Mouse (Mus musculus): ENCODE measurements around the gene Pramel6.

DNA sequence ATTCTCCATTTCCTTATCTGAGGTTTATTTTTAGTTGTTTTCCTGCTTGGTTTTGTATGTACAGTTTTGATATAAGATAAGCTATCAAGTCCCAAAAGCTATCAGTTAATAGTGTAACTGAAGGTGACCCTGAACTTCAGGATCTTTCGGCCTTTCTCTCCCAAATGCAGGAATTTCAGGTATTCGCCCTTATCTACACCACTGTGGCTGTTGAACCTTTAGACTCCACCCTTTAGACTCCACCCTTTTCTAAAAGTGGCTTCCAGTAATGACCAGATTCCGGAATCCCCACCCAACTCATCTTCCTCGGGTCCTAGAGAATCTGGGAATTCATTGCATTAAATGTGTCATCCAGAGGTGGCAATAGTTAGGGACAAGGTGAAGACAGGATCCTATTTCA, 25.2 kb upstream of the Pramel6 start:
- TF ChIP-seq POLR2A (IDR thresholded peaks at IDR 0.05; ENCODE audit: control insufficient read depth, extremely low read depth, insufficient read depth, low read length, poor library complexity): no peak
- no peak for TF ChIP-seq CTCF (IDR thresholded peaks at IDR 0.05; ENCODE audit: borderline replicate concordance, control insufficient read depth, extremely low read depth, insufficient read depth, low read length, poor library complexity)

Data from thymus, adult 2 months (tissue).